Mouse (Mus musculus) heart, adult 2 months (tissue): ENCODE measurements around the gene Ctxn2. TPM values are rescaled to one million over a fixed set of nuclear protein-coding genes. Genes with fewer than 3 reads are reported as not detected.

Source experiments
- DNase-seq, 2 experiments: peaks; one replicate each; pipeline ENCODE4 v3.0.0; 2021
- H3K27ac ChIP-seq: fragments of 200-600 bp; 2 replicates; pipeline ENCODE4 v1.8.1; 2022
- H3K27me3 ChIP-seq: fragments of 200-500 bp; 2 replicates; pipeline ENCODE4 v1.6.1; 2012; ENCODE audit warnings: mild to moderate bottlenecking, low read length, inconsistent platforms, mixed read lengths; ENCODE audit not compliant: control insufficient read depth, insufficient read depth
- H3K36me3 ChIP-seq: fragments of 200-500 bp; 2 replicates; pipeline ENCODE4 v1.6.1; 2012; ENCODE audit warnings: low read length, inconsistent platforms; ENCODE audit not compliant: control insufficient read depth, insufficient read depth
- H3K4me1 ChIP-seq: fragments of 200-500 bp; 2 replicates; pipeline ENCODE4 v1.6.1; 2011; ENCODE audit warnings: low read length; ENCODE audit not compliant: control insufficient read depth, insufficient read depth
- H3K4me3 ChIP-seq: fragments of 200-600 bp; 2 replicates; pipeline ENCODE4 v1.8.1; 2022
- H3K79me2 ChIP-seq: fragments of 200-500 bp; replicated peaks from 2 replicates; pipeline ENCODE4 v1.6.1; 2012; ENCODE audit warnings: mild to moderate bottlenecking, inconsistent platforms, low read length, moderate library complexity, mixed read lengths; ENCODE audit not compliant: control insufficient read depth, insufficient read depth
- H3K9ac ChIP-seq: fragments of 200-500 bp; 2 replicates; pipeline ENCODE4 v1.6.1; 2012; ENCODE audit warnings: low read depth, mild to moderate bottlenecking, control low read depth, inconsistent platforms, low read length, mixed read lengths
- CTCF ChIP-seq: fragments of 200-600 bp; IDR thresholded peaks from 2 replicates; pipeline ENCODE4 v1.8.1; 2022; ENCODE audit warnings: antibody characterized with exemption, mild to moderate bottlenecking, moderate library complexity
- EP300 ChIP-seq: fragments of 200-500 bp; IDR thresholded peaks from 2 replicates; pipeline ENCODE4 v1.6.1; 2011; ENCODE audit warnings: low read depth, low read length, control low read depth; ENCODE audit not compliant: insufficient read depth
- POLR2A ChIP-seq: fragments of 200-500 bp; IDR thresholded peaks from 2 replicates; pipeline ENCODE4 v1.6.1; 2011; ENCODE audit warnings: mild to moderate bottlenecking, low read depth, low read length, control low read depth; ENCODE audit not compliant: insufficient read depth
- WGBS: fragments of 180-500 bp; shearing (Covaris S2); methylation state at CpG from one replicate; pipeline ENCODE4 v1.1.7; 2018; 5-methylcytosine and 5-hydroxymethylcytosine counted together
- intact Hi-C: fragments of 180-260 bp; cut with DNase I; formaldehyde crosslinking; loops from one replicate; pipeline ENCODE4 v1.15.1; 2025
- polyA plus RNA-seq: library from polyadenylated mRNA; depleted of rRNA; stranded (reverse); fragments of >200 nt; gene quantifications from 2 replicates; pipeline ENCODE4 v1.2.3, GENCODE M21; 2012; rRNA removed
- total RNA-seq, 2 experiments: library from RNA; stranded (reverse); gene quantifications; 2 replicates each; pipeline ENCODE4 v1.2.3; 2021

The Ctxn2 gene
- total and polyA plus RNA-seq, 3 experiments, result not detected

GRCm38 (mm10) chr2:125178225-125178798 is 41.8 kb downstream of the Ctxn2 start:
- intact Hi-C loops, result no loop called here
- Histone ChIP-seq H3K4me3 (no peak overlapping the region), H3K4me1 (no peaks in the 10 kb centered on the region), H3K9ac (no peak overlapping the region), H3K79me2 (no peaks in the 10 kb centered on the region), H3K27me3 (no peaks in the 10 kb centered on the region), H3K36me3 (no peaks in the 10 kb centered on the region), H3K27ac (no peak overlapping the region)
- TF ChIP-seq EP300, result no peak
- TF ChIP-seq CTCF, result no peak
- no peak for TF ChIP-seq POLR2A
- 76% methylated on average over 7 of the region's 7 CpGs for WGBS
- DNase-seq, result no peak

GRCm38 (mm10) chr2:125187904-125188303 is 51.4 kb downstream of the Ctxn2 start:
- intact Hi-C loops, result loop anchor here (2.0 kb wide), 1 partner anchor 131 kb away; no protein-coding TSS in a partner anchor
- Histone ChIP-seq H3K4me3 (no peak overlapping the region), H3K9ac (no peak overlapping the region), H3K4me1 (no peaks in the 10 kb centered on the region), H3K27ac (no peak overlapping the region), H3K79me2 (no peaks in the 10 kb centered on the region), H3K27me3 (no peaks in the 10 kb centered on the region), H3K36me3 (no peaks in the 10 kb centered on the region)
- 90% methylated on average over 11 of the region's 11 CpGs for WGBS
- DNase-seq, result no peak
- TF ChIP-seq POLR2A, result no peak
- no peak for TF ChIP-seq CTCF
- no peak for TF ChIP-seq EP300

- Histone ChIP-seq H3K27me3 (no peaks in the 10 kb centered on the region), H3K4me1 (no peaks in the 10 kb centered on the region), H3K4me3 (no peak overlapping the region), H3K36me3 (no peaks in the 10 kb centered on the region), H3K79me2 (no peaks in the 10 kb centered on the region), H3K27ac (no peak overlapping the region), H3K9ac (no peak overlapping the region)
- 3% methylated on average over 2 of the region's 2 CpGs for WGBS
- DNase-seq, result peak; percentile 16 to 46
- intact Hi-C loops, result loop anchor here (1.0 to 2.0 kb wide), 2 partner anchors 132 to 1088 kb away; no protein-coding TSS in a partner anchor
- peak; percentile 48; the same call in 1 of the 2 replicates for TF ChIP-seq EP300
- peak; percentile 96 for TF ChIP-seq CTCF
- TF ChIP-seq POLR2A, result no peak
Observed at GRCm38 (mm10) chr2:125189197-125189596, 52.7 kb downstream of the Ctxn2 start.

- intact Hi-C loops, result no loop called here
- Histone ChIP-seq H3K9ac (no peak overlapping the region), H3K27ac (no peak overlapping the region), H3K79me2 (no peaks in the 10 kb centered on the region), H3K4me1 (no peaks in the 10 kb centered on the region), H3K4me3 (no peak overlapping the region), H3K27me3 (no peaks in the 10 kb centered on the region), H3K36me3 (no peaks in the 10 kb centered on the region)
- DNase-seq, result no peak
- no peak for TF ChIP-seq CTCF
- TF ChIP-seq POLR2A, result no peak
- TF ChIP-seq EP300, result no peak
Observed at GRCm38 (mm10) chr2:125192905-125193304, 56.4 kb downstream of the Ctxn2 start.

GRCm38 (mm10) chr2:125196771-125197170 is 60.3 kb downstream of the Ctxn2 start:
- no peak overlapping the region for H3K4me3 ChIP-seq
- H3K9ac ChIP-seq, result no peak overlapping the region
- no peak overlapping the region for H3K27ac ChIP-seq
- 56% methylated on average over 7 of the region's 7 CpGs for WGBS
- H3K27me3 ChIP-seq, result no peaks in the 10 kb centered on the region
- no peaks in the 10 kb centered on the region for H3K79me2 ChIP-seq
- DNase-seq, result no peak
- TF ChIP-seq EP300 (no peak), CTCF (no peak), POLR2A (no peak)
- no peaks in the 10 kb centered on the region for H3K36me3 ChIP-seq
- no peaks in the 10 kb centered on the region for H3K4me1 ChIP-seq
- intact Hi-C loops, result no loop called here

Other genes starting within 250 kb of the Ctxn2 start
- 1 to 10 TPM in 1 of 2 experiments, under 1 TPM in 1; 0.97 to 1.3 TPM for gene Slc24a5, start 68.6 kb upstream of the Ctxn2 start, total RNA-seq
- 0.41 and 0.73 TPM in 2 replicates for gene Slc24a5, start 68.6 kb upstream of the Ctxn2 start, polyA plus RNA-seq
- gene Myef2, start 13.0 kb upstream of the Ctxn2 start, total RNA-seq, result 1 to 10 TPM; 4.8 to 7.2 TPM
- gene Myef2, start 13.0 kb upstream of the Ctxn2 start, polyA plus RNA-seq, result 2.5 and 4.3 TPM in 2 replicates
- gene Slc12a1, start 15.8 kb downstream of the Ctxn2 start, total RNA-seq, result not detected
- gene Slc12a1, start 15.8 kb downstream of the Ctxn2 start, polyA plus RNA-seq, result not detected in 2 replicates
- 10 to 100 TPM; 27.4 to 27.5 TPM for gene Dut, start 110.5 kb downstream of the Ctxn2 start, total RNA-seq
- 17.3 and 25.0 TPM in 2 replicates for gene Dut, start 110.5 kb downstream of the Ctxn2 start, polyA plus RNA-seq